Mouse (Mus musculus): ENCODE measurements around the gene Tbk1. TPM values are rescaled to one million over a fixed set of nuclear protein-coding genes. Genes with fewer than 3 reads are reported as not detected.

The Tbk1 gene
- polyA plus RNA-seq, 1 experiment from 2014 or later, result 29.9 TPM

GRCm38 (mm10) chr10:121584033-121584432 is 2.6 kb downstream of the Tbk1 start:
- 97% methylated on average over 10 of the region's 10 CpGs for WGBS
- H3K27ac ChIP-seq, result no peak overlapping the region
- peaks cover 47% of the 10 kb centered on the region for H3K36me3 ChIP-seq
- H3K27me3 ChIP-seq (ENCODE audit: low read depth, poor library complexity, severe bottlenecking), result no peaks in the 10 kb centered on the region
- H3K9me3 ChIP-seq (replicated peaks), result no peaks in the 10 kb centered on the region
- peaks cover 10% of the 10 kb centered on the region for H3K4me1 ChIP-seq
- no peak for DNase-seq (ENCODE audit: low spot score)
- no peak overlapping the region for H3K4me3 ChIP-seq

GRCm38 (mm10) chr10:121583016-121583415 is 3.6 kb downstream of the Tbk1 start:
- Histone ChIP-seq H3K27ac (no peak overlapping the region), H3K4me1 (peaks cover 10% of the 10 kb centered on the region), H3K27me3 (ENCODE audit: low read depth, poor library complexity, severe bottlenecking) (no peaks in the 10 kb centered on the region), H3K36me3 (peaks cover 47% of the 10 kb centered on the region), H3K4me3 (no peak overlapping the region), H3K9me3 (replicated peaks) (no peaks in the 10 kb centered on the region)
- 97% methylated on average over 12 of the region's 12 CpGs for WGBS
- no peak for DNase-seq (ENCODE audit: low spot score)

GRCm38 (mm10) chr10:121582287-121582686 is 4.3 kb downstream of the Tbk1 start:
- Histone ChIP-seq H3K4me3 (no peak overlapping the region), H3K4me1 (peaks cover 10% of the 10 kb centered on the region), H3K36me3 (peaks cover 54% of the 10 kb centered on the region), H3K9me3 (replicated peaks) (no peaks in the 10 kb centered on the region), H3K27me3 (ENCODE audit: low read depth, poor library complexity, severe bottlenecking) (no peaks in the 10 kb centered on the region), H3K27ac (no peak overlapping the region)
- 95% methylated on average over 8 of the region's 8 CpGs for WGBS
- no peak for DNase-seq (ENCODE audit: low spot score)

- WGBS, result 91% methylated on average over 6 of the region's 6 CpGs
- Histone ChIP-seq H3K27ac (no peak overlapping the region), H3K9me3 (replicated peaks) (no peaks in the 10 kb centered on the region), H3K4me1 (peaks cover 10% of the 10 kb centered on the region), H3K4me3 (no peak overlapping the region), H3K27me3 (ENCODE audit: low read depth, poor library complexity, severe bottlenecking) (no peaks in the 10 kb centered on the region), H3K36me3 (peaks cover 57% of the 10 kb centered on the region)
- no peak for DNase-seq (ENCODE audit: low spot score)
These were observed 5.2 kb downstream of the Tbk1 start for GRCm38 (mm10) chr10:121581405-121581804.

- 97% methylated on average over 5 of the region's 5 CpGs for WGBS
- peaks cover 68% of the 10 kb centered on the region for H3K36me3 ChIP-seq
These were observed 6.2 kb downstream of the Tbk1 start for GRCm38 (mm10) chr10:121580381-121580780.

GRCm38 (mm10) chr10:121576372-121576771 is 10.2 kb downstream of the Tbk1 start:
- no peak overlapping the region for H3K27ac ChIP-seq
- H3K36me3 ChIP-seq, result peaks cover 67% of the 10 kb centered on the region

More at GRCm38 (mm10) chr10:121580381-121580780, 6.2 kb downstream of the Tbk1 start:
- Histone ChIP-seq H3K27me3 (ENCODE audit: low read depth, poor library complexity, severe bottlenecking) (no peaks in the 10 kb centered on the region), H3K9me3 (replicated peaks) (no peaks in the 10 kb centered on the region), H3K4me3 (no peak overlapping the region), H3K27ac (no peak overlapping the region), H3K4me1 (peaks cover 4% of the 10 kb centered on the region)
- no peak for DNase-seq (ENCODE audit: low spot score)

GRCm38 (mm10) chr10:121571511-121572147 is 15.0 kb downstream of the Tbk1 start:
- H3K9me3 ChIP-seq (replicated peaks), result no peaks in the 10 kb centered on the region
- H3K27ac ChIP-seq, result no peak overlapping the region
- peaks cover 72% of the 10 kb centered on the region for H3K36me3 ChIP-seq
- DNase-seq (ENCODE audit: low spot score), result peak; percentile 21
- H3K4me1 ChIP-seq, result 0 out of 2 replicates have a peak, but pooled peaks cover 5% of the 10 kb centered on the region
- no peak overlapping the region for H3K4me3 ChIP-seq
- WGBS, result 97% methylated on average over 22 of the region's 22 CpGs
- H3K27me3 ChIP-seq (ENCODE audit: low read depth, poor library complexity, severe bottlenecking), result no peaks in the 10 kb centered on the region

More at GRCm38 (mm10) chr10:121576372-121576771, 10.2 kb downstream of the Tbk1 start:
- Histone ChIP-seq H3K9me3 (replicated peaks) (no peaks in the 10 kb centered on the region), H3K4me3 (no peak overlapping the region), H3K4me1 (no peaks in the 10 kb centered on the region), H3K27me3 (ENCODE audit: low read depth, poor library complexity, severe bottlenecking) (no peaks in the 10 kb centered on the region)
- no peak for DNase-seq (ENCODE audit: low spot score)
- 91% methylated on average over 9 of the region's 9 CpGs for WGBS

- 97% methylated on average over 3 of the region's 3 CpGs for WGBS
- Histone ChIP-seq H3K36me3 (peaks cover 67% of the 10 kb centered on the region), H3K27me3 (ENCODE audit: low read depth, poor library complexity, severe bottlenecking) (no peaks in the 10 kb centered on the region), H3K4me1 (0 out of 2 replicates have a peak, but pooled peaks cover 5% of the 10 kb centered on the region), H3K4me3 (no peak overlapping the region), H3K27ac (no peak overlapping the region), H3K9me3 (replicated peaks) (no peaks in the 10 kb centered on the region)
- DNase-seq (ENCODE audit: low spot score), result no peak
These were observed 15.6 kb downstream of the Tbk1 start for GRCm38 (mm10) chr10:121571031-121571430.

- H3K9me3 ChIP-seq (replicated peaks), result no peaks in the 10 kb centered on the region
- 83% methylated on average over 6 of the region's 6 CpGs for WGBS
- H3K36me3 ChIP-seq, result peaks cover 67% of the 10 kb centered on the region
- 0 out of 2 replicates have a peak, but pooled peaks cover 5% of the 10 kb centered on the region for H3K4me1 ChIP-seq
- H3K27me3 ChIP-seq (ENCODE audit: low read depth, poor library complexity, severe bottlenecking), result no peaks in the 10 kb centered on the region
- H3K27ac ChIP-seq, result no peak overlapping the region
- H3K4me3 ChIP-seq, result no peak overlapping the region
- DNase-seq (ENCODE audit: low spot score), result no peak
These were observed 16.8 kb downstream of the Tbk1 start for GRCm38 (mm10) chr10:121569796-121570195.

GRCm38 (mm10) chr10:121569001-121569589 is 17.5 kb downstream of the Tbk1 start:
- H3K27me3 ChIP-seq (ENCODE audit: low read depth, poor library complexity, severe bottlenecking), result no peaks in the 10 kb centered on the region
- peaks cover 67% of the 10 kb centered on the region for H3K36me3 ChIP-seq
- no peaks in the 10 kb centered on the region for H3K9me3 ChIP-seq (replicated peaks)
- 15% methylated on average over 23 of the region's 23 CpGs for WGBS
- H3K27ac ChIP-seq, result no peak overlapping the region
- 0 out of 2 replicates have a peak, but pooled peaks cover 5% of the 10 kb centered on the region for H3K4me1 ChIP-seq
- H3K4me3 ChIP-seq, result no peak overlapping the region
- peak; percentile 32 for DNase-seq (ENCODE audit: low spot score)

- H3K4me3 ChIP-seq, result no peak overlapping the region
- DNase-seq (ENCODE audit: low spot score), result no peak
- no peaks in the 10 kb centered on the region for H3K27me3 ChIP-seq (ENCODE audit: low read depth, poor library complexity, severe bottlenecking)
- 77% methylated on average over 7 of the region's 7 CpGs for WGBS
- no peak overlapping the region for H3K27ac ChIP-seq
- H3K4me1 ChIP-seq, result 0 out of 2 replicates have a peak, but pooled peaks cover 5% of the 10 kb centered on the region
- H3K36me3 ChIP-seq, result peaks cover 71% of the 10 kb centered on the region
- H3K9me3 ChIP-seq (replicated peaks), result no peaks in the 10 kb centered on the region
These were observed 18.1 kb downstream of the Tbk1 start for GRCm38 (mm10) chr10:121568534-121568933.

GRCm38 (mm10) chr10:121568026-121568425 is 18.6 kb downstream of the Tbk1 start:
- Histone ChIP-seq H3K4me3 (no peak overlapping the region), H3K27me3 (ENCODE audit: low read depth, poor library complexity, severe bottlenecking) (no peaks in the 10 kb centered on the region), H3K4me1 (0 out of 2 replicates have a peak, but pooled peaks cover 5% of the 10 kb centered on the region), H3K27ac (no peak overlapping the region), H3K36me3 (peaks cover 76% of the 10 kb centered on the region), H3K9me3 (replicated peaks) (no peaks in the 10 kb centered on the region)
- no peak for DNase-seq (ENCODE audit: low spot score)
- WGBS, result 97% methylated on average over 10 of the region's 10 CpGs

- Histone ChIP-seq H3K27me3 (ENCODE audit: low read depth, poor library complexity, severe bottlenecking) (no peaks in the 10 kb centered on the region), H3K4me1 (0 out of 2 replicates have a peak, but pooled peaks cover 5% of the 10 kb centered on the region), H3K36me3 (peaks cover 77% of the 10 kb centered on the region), H3K4me3 (no peak overlapping the region), H3K9me3 (replicated peaks) (no peaks in the 10 kb centered on the region), H3K27ac (no peak overlapping the region)
- 95% methylated on average over 8 of the region's 8 CpGs for WGBS
- DNase-seq (ENCODE audit: low spot score), result no peak
These were observed 22.1 kb downstream of the Tbk1 start for GRCm38 (mm10) chr10:121564447-121564846.

Data from limb, embryonic 10.5 days (tissue).